Mouse (Mus musculus) intestine, postnatal 0 days (tissue): ENCODE measurements around the gene Retnlg. TPM values are rescaled to one million over a fixed set of nuclear protein-coding genes. Genes with fewer than 3 reads are reported as not detected.

Experiments used
- ATAC-seq: fragments of 200-750 bp; cut with Nextera tagmentation; 2 replicates; pipeline ENCODE4 v1.8.0; 2017; ENCODE audit warnings: mild to moderate bottlenecking, moderate TSS enrichment, moderate library complexity
- H3K27ac ChIP-seq: fragments of 300-500 bp; sonication (generic); 2 replicates; pipeline ENCODE4 v1.5.1; 2014; ENCODE audit warnings: mild to moderate bottlenecking, low read depth, low read length, moderate library complexity
- H3K27me3 ChIP-seq: fragments of 300-500 bp; sonication (generic); replicated peaks from 2 replicates; pipeline ENCODE4 v1.6.1; 2014; ENCODE audit warnings: low read length, mixed read lengths; ENCODE audit not compliant: control insufficient read depth, insufficient read depth
- H3K36me3 ChIP-seq: fragments of 300-500 bp; sonication (generic); 2 replicates; pipeline ENCODE4 v1.6.1; 2014; ENCODE audit warnings: mild to moderate bottlenecking, moderate library complexity; ENCODE audit not compliant: control insufficient read depth, insufficient read depth
- H3K4me1 ChIP-seq: fragments of 300-500 bp; sonication (generic); replicated peaks from 2 replicates; pipeline ENCODE4 v1.6.1; 2014; ENCODE audit warnings: antibody characterized with exemption, low read length, mixed read lengths; ENCODE audit not compliant: control insufficient read depth, insufficient read depth
- H3K4me2 ChIP-seq: fragments of 300-500 bp; sonication (generic); replicated peaks from 2 replicates; pipeline ENCODE4 v1.6.1; 2014; ENCODE audit warnings: low read depth, mild to moderate bottlenecking, moderate library complexity
- H3K4me3 ChIP-seq: fragments of 300-500 bp; sonication (generic); 2 replicates; pipeline ENCODE4 v1.5.1; 2014; ENCODE audit warnings: low read depth, low read length
- H3K9ac ChIP-seq: fragments of 300-500 bp; sonication (generic); 2 replicates; pipeline ENCODE4 v1.6.1; 2014; ENCODE audit warnings: mild to moderate bottlenecking, low read depth, low read length
- H3K9me3 ChIP-seq: fragments of 300-500 bp; sonication (generic); 2 replicates; pipeline ENCODE4 v1.6.1; 2016; ENCODE audit warnings: mixed run types; ENCODE audit not compliant: control insufficient read depth
- CTCF ChIP-seq: sonication (generic); IDR thresholded peaks from 2 replicates; pipeline ENCODE4 v1.5.1; 2016; ENCODE audit warnings: low read depth, mild to moderate bottlenecking, control low read depth, antibody characterized with exemption, moderate library complexity
- WGBS: fragments of 180-500 bp; shearing (Covaris S2); extraction: QIAGEN DNeasy Blood & Tissue Kit; methylation state at CpG from one replicate; pipeline ENCODE4 v1.1.7; 2014; 5-methylcytosine and 5-hydroxymethylcytosine counted together
- polyA plus RNA-seq: library from polyadenylated mRNA; unstranded; fragments of >200 nt; fragmentation: Nextera tagmentation; extraction: Ambion mirVana; gene quantifications from 2 replicates; pipeline ENCODE4 v1.2.1, GENCODE M21; 2015

The Retnlg gene
- polyA plus RNA-seq, 1 experiment from 2014 or later = 1.7 TPM

GRCm38 (mm10) chr16:48890733-48891132 is 18.3 kb downstream of the Retnlg start:
- no peaks in the 10 kb centered on the region for H3K4me1 ChIP-seq
- WGBS = 28% methylated on average over 2 of the region's 2 CpGs
- no peak for ATAC-seq

GRCm38 (mm10) chr16:48899868-48900267 is 27.4 kb downstream of the Retnlg start:
- no peak for ATAC-seq
- no peaks in the 10 kb centered on the region for H3K27me3 ChIP-seq
- no peak for TF ChIP-seq CTCF

More at GRCm38 (mm10) chr16:48890733-48891132, 18.3 kb downstream of the Retnlg start:
- Histone ChIP-seq H3K27me3 (no peaks in the 10 kb centered on the region), H3K9me3 (no peaks in the 10 kb centered on the region), H3K27ac (no peak overlapping the region), H3K9ac (no peak overlapping the region), H3K4me2 (no peak overlapping the region), H3K4me3 (no peak overlapping the region), H3K36me3 (no peaks in the 10 kb centered on the region)
- no peak for TF ChIP-seq CTCF

DNA sequence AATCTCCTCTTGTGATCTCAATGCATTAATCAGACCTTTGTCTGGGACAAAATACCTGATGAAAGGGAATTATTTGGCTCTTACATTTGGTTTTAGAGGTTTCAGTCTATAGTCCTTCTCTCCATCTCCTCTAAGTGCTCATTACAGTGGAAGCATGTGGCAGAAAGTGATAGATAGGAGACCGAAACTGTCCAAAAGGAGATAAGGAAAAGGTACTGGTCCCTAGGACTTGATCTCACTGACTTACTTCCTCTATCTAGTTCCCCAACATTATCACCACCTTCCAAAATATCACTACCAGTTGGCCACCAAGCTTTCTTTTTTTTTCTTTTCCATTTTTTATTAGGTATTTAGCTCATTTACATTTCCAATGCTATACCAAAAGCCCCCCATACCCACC is 38.8 kb downstream of the Retnlg start:
- Histone ChIP-seq H3K4me3 (no peak overlapping the region), H3K27me3 (no peaks in the 10 kb centered on the region), H3K9ac (no peak overlapping the region), H3K4me1 (no peaks in the 10 kb centered on the region), H3K27ac (no peak overlapping the region), H3K9me3 (no peaks in the 10 kb centered on the region), H3K4me2 (no peak overlapping the region), H3K36me3 (no peaks in the 10 kb centered on the region)
- ATAC-seq = no peak
- 97% methylated on average over 1 of the region's 1 CpGs for WGBS
- TF ChIP-seq CTCF = no peak

More at GRCm38 (mm10) chr16:48899868-48900267, 27.4 kb downstream of the Retnlg start:
- 49% methylated on average over 1 of the region's 1 CpGs for WGBS
- no peaks in the 10 kb centered on the region for H3K36me3 ChIP-seq
- H3K9me3 ChIP-seq = no peaks in the 10 kb centered on the region
- no peak overlapping the region for H3K4me3 ChIP-seq
- H3K27ac ChIP-seq = no peak overlapping the region
- no peak overlapping the region for H3K4me2 ChIP-seq
- no peaks in the 10 kb centered on the region for H3K4me1 ChIP-seq
- no peak overlapping the region for H3K9ac ChIP-seq

GRCm38 (mm10) chr16:48913206-48913605 is 40.8 kb downstream of the Retnlg start:
- H3K4me1 ChIP-seq = no peaks in the 10 kb centered on the region
- TF ChIP-seq CTCF = no peak
- no peak for ATAC-seq
- H3K4me3 ChIP-seq = no peak overlapping the region
- no peak overlapping the region for H3K27ac ChIP-seq
- H3K4me2 ChIP-seq = no peak overlapping the region
- 90% methylated on average over 3 of the region's 3 CpGs for WGBS
- no peak overlapping the region for H3K9ac ChIP-seq
- no peaks in the 10 kb centered on the region for H3K9me3 ChIP-seq
- no peaks in the 10 kb centered on the region for H3K27me3 ChIP-seq
- H3K36me3 ChIP-seq = no peaks in the 10 kb centered on the region

DNA sequence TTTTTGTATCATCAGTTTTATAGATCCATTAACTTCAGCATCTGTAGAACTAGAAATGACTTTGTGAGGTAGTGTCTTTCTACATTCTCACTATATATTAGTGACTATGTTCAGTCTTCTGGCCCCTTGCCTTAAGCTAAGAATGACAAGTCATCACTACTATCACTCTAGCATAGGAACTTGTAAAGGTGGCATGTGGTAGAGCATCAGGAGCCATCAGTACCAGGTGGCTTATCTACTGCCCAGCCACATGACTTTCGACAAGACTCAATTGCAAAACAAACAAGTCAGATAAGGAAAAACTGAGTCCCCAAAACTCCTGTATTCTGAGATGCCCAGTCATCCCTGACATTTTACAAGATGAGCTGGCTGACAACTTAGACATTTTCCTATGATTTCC is 51.3 kb downstream of the Retnlg start:
- H3K27ac ChIP-seq = no peak overlapping the region
- no peak overlapping the region for H3K4me2 ChIP-seq
- no peaks in the 10 kb centered on the region for H3K27me3 ChIP-seq
- H3K4me1 ChIP-seq = no peaks in the 10 kb centered on the region
- no peak for TF ChIP-seq CTCF
- 63% methylated on average over 1 of the region's 1 CpGs for WGBS
- H3K9ac ChIP-seq = no peak overlapping the region
- no peaks in the 10 kb centered on the region for H3K9me3 ChIP-seq
- ATAC-seq = no peak
- no peak overlapping the region for H3K4me3 ChIP-seq
- H3K36me3 ChIP-seq = peaks cover 16% of the 10 kb centered on the region; the same call in 1 of the 2 replicates

Other genes starting within 250 kb of the Retnlg start
- 0.13 and 0.33 TPM in 2 replicates for gene Trat1, start 100.6 kb upstream of the Retnlg start, polyA plus RNA-seq
- gene Retnlb, start 55.8 kb upstream of the Retnlg start, polyA plus RNA-seq = 0.17 TPM in 1 of 2 replicates, not detected in the other
- gene Retnla, start 30.1 kb upstream of the Retnlg start, polyA plus RNA-seq = not detected in 2 replicates
- 4.2 and 4.8 TPM in 2 replicates for gene Dzip3, start 121.5 kb downstream of the Retnlg start, polyA plus RNA-seq
- 6.2 and 6.6 TPM in 2 replicates for gene Cip2a, start 121.6 kb downstream of the Retnlg start, polyA plus RNA-seq
- gene Myh15, start 184.9 kb downstream of the Retnlg start, polyA plus RNA-seq = not detected in 2 replicates